Mouse (Mus musculus) spleen, adult 2 months (tissue): ENCODE data around the gene Lim2. TPM values are rescaled to one million over a fixed set of nuclear protein-coding genes. Genes with fewer than 3 reads are reported as not detected.

Source experiments
- DNase-seq, 2 experiments: peaks; one replicate each; pipeline versions ENCODE4 v3.0.0 to v3.0.0-alpha.2; 2012 to 2021; ENCODE audit warnings: low spot score in 2 of 2, low read depth in 1 of 2
- H3K27ac ChIP-seq: fragments of 200-500 bp; 2 replicates; pipeline ENCODE4 v1.5.1; 2012; ENCODE audit warnings: low read length, inconsistent platforms; ENCODE audit not compliant: insufficient read depth
- H3K27me3 ChIP-seq: fragments of 200-500 bp; 2 replicates; pipeline ENCODE4 v1.6.1; 2012; ENCODE audit warnings: mild to moderate bottlenecking, moderate library complexity, low read length, inconsistent platforms; ENCODE audit not compliant: control insufficient read depth, insufficient read depth
- H3K36me3 ChIP-seq: fragments of 200-500 bp; 2 replicates; pipeline ENCODE4 v1.6.1; 2012; ENCODE audit warnings: mild to moderate bottlenecking, low read length, inconsistent platforms; ENCODE audit not compliant: control insufficient read depth, insufficient read depth
- H3K4me1 ChIP-seq: fragments of 200-500 bp; 2 replicates; pipeline ENCODE4 v1.6.1; 2011; ENCODE audit warnings: inconsistent platforms; ENCODE audit not compliant: control insufficient read depth, insufficient read depth, insufficient read length
- H3K4me3 ChIP-seq: fragments of 200-500 bp; 2 replicates; pipeline ENCODE4 v1.5.1; 2011; ENCODE audit warnings: mild to moderate bottlenecking, inconsistent platforms; ENCODE audit not compliant: insufficient read depth, insufficient read length; ENCODE audit errors: extremely low read depth
- CTCF ChIP-seq: fragments of 200-500 bp; IDR thresholded peaks from 2 replicates; pipeline ENCODE4 v1.5.1; 2011; ENCODE audit warnings: mild to moderate bottlenecking, inconsistent platforms; ENCODE audit not compliant: insufficient read depth, insufficient read length, insufficient replicate concordance; ENCODE audit errors: extremely low read depth
- POLR2A ChIP-seq: fragments of 200-500 bp; IDR thresholded peaks from 2 replicates; pipeline ENCODE4 v1.6.1; 2011; ENCODE audit warnings: low read depth, low read length, inconsistent platforms
- WGBS: fragments of 180-500 bp; shearing (Covaris S2); methylation state at CpG from one replicate; pipeline ENCODE4 v1.1.7; 2018; 5-methylcytosine and 5-hydroxymethylcytosine counted together
- polyA plus RNA-seq: library from polyadenylated mRNA; depleted of rRNA; stranded (reverse); fragments of >200 nt; gene quantifications from 2 replicates; pipeline ENCODE4 v1.2.3, GENCODE M21; 2012; rRNA removed

The Lim2 gene
- 0.12 and 0.18 TPM in 2 replicates for polyA plus RNA-seq

DNA sequence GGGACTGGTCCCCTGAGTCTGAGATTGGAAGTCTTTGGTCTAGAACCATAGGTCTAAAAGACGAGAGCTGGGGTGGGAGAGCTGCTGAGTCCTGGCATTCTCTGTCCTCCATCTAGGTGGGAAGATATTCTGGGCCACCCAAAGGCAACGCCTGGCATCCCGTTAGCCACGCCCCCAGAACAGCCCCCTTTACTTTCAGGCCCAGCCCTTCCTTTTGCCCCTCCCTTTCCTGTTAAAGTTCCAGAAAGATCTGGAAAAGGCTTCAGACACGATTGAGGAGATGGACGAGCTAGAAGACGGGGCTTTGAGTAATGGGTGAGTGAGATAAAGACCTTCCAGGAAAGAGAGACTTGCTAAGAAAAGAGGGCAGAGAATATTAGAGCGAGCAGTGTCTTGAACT lies at the start of gene Lim2:
TSS of gene Lim2 (plus strand) at position 265 of the 400 bp plus-strand sequence.
- 83% methylated on average over 8 of the region's 8 CpGs for whole genome bisulfite sequencing
- DNase-seq: no peak
- H3K27me3 ChIP-seq: no peaks in the 10 kb centered on the region
- no peak within 1 kb of the TSS for H3K4me3 ChIP-seq
- no peaks in the 10 kb centered on the region for H3K36me3 ChIP-seq
- TF ChIP-seq CTCF: no peak
- TF ChIP-seq POLR2A: no peak
- H3K27ac ChIP-seq: no peak within 1 kb of the TSS
- H3K4me1 ChIP-seq: peaks cover 4% of the 10 kb centered on the region; the same call in 1 of the 2 replicates

DNA sequence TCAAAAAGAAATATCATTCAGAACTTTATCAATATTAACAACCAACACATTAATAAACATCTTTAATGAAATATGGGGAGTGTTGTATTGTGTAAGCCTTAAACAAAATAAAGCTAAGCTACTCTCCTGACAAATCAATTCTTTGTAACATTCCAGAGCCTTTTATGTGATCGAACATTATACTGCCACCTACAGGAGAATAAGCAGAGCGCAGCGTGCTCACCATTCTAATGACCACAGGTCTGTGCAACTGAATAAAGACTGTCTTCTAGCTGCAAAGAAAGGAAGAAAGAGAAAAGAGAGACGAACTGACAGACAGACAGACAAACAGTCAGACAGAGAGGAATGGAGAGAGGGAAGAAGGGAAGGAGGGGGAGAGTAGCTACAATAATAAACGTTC lies 49.2 kb upstream of the Lim2 start:
- no peaks in the 10 kb centered on the region for H3K4me1 ChIP-seq
- WGBS: 14% methylated on average over 5 of the region's 5 CpGs
- peak; percentile 13 to 15 for DNase-seq
- no peak overlapping the region for H3K27ac ChIP-seq
- no peaks in the 10 kb centered on the region for H3K36me3 ChIP-seq
- TF ChIP-seq POLR2A (no peak), CTCF (peak; percentile 37; the same call in 1 of the 2 replicates)
- no peak overlapping the region for H3K4me3 ChIP-seq
- no peaks in the 10 kb centered on the region for H3K27me3 ChIP-seq

DNA sequence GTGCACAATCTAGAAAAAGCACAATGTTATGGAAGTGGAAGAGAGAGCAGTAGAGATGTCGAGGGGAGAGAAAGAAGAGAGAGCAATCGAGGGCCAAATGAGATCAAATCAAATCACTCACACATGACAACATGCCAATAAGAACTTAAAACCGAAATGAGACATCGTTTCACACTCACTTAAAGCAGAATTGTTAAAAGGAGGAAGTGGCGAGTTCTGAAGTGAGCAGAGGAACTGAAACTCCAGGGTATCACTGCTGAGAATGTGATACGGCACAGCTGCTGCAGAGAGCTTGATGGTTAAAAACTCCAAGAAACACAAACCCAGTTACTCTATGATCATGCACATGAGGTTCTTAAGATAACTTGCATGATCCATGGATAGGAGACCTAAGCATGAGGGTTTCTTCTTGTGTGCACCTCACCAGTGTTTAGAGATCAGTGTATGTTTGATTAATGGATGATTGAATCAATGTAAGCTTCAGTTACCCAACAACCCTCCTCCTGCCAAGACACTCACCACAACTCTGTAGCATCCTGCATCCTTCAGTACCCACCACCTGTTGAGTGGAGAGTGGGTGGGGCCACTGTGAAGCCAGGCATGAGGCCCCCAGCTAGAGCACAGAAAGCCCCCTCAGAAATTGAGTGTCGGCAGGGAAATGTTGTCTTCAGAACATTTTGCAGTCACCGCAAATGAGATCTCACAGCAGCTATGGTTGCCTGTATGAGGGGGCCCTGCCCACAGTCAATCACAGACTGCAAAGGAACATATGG lies 34.9 kb upstream of the Lim2 start:
- peaks cover 21% of the 10 kb centered on the region; the same call in 1 of the 2 replicates for H3K4me1 ChIP-seq
- 14% methylated on average over 8 of the region's 8 CpGs for WGBS
- H3K27ac ChIP-seq: peak overlapping the region; percentile 82
- DNase-seq: peak; percentile 57 to 69
- no peak overlapping the region for H3K4me3 ChIP-seq
- H3K27me3 ChIP-seq: no peaks in the 10 kb centered on the region
- no peaks in the 10 kb centered on the region for H3K36me3 ChIP-seq
- TF ChIP-seq CTCF: no peak

DNA sequence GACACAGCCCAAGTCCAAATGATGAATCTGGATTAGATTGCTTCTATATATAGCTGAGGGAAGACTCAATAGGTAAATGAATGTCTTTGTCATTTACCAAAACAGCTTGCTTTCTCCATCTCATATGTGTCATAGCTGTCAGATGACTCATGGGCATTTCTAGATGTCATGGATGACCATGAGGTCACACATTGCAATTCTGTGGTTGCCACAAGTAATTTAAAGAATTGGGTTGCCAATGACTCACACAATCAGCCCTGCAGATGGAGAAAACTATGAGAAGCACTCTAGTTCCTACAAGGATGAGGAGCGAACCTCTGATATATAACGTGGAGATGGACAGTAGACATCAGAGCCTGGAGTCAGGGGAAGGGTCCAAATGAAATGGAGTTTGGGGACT lies 28.0 kb upstream of the Lim2 start:
- H3K36me3 ChIP-seq: no peaks in the 10 kb centered on the region
- TF ChIP-seq CTCF: no peak
- TF ChIP-seq POLR2A: no peak
- H3K27me3 ChIP-seq: no peaks in the 10 kb centered on the region
- H3K4me3 ChIP-seq: no peak overlapping the region
- no peak overlapping the region for H3K27ac ChIP-seq
- WGBS: 91% methylated on average over 2 of the region's 2 CpGs
- DNase-seq: no peak
- H3K4me1 ChIP-seq: peaks cover 5% of the 10 kb centered on the region; the same call in 1 of the 2 replicates

DNA sequence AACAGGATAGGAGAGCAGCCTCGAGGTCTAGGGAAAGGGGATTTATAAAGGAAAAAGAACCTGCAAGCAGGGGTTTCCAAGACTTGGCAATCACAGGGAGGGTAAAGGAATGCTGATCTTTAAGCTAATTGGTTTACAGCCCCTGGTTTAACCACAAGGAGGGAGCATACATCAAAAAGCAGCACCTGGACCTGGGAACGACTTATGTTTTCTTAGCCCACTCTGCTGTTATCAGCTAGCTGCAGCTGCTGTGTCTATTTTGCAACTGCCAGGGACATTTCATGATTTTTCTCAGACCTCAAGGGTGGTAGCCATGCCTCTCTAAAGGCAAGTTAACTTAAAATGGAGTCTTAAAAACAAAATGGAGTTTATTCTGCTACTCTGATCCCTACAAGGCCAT lies 24.8 kb upstream of the Lim2 start:
- Histone ChIP-seq H3K4me3 (no peak overlapping the region), H3K27me3 (no peaks in the 10 kb centered on the region), H3K27ac (no peak overlapping the region), H3K36me3 (no peaks in the 10 kb centered on the region), H3K4me1 (no peaks in the 10 kb centered on the region; the same call in 1 of the 2 replicates)
- no peak for DNase-seq
- TF ChIP-seq CTCF: no peak
- TF ChIP-seq POLR2A: no peak
- 46% methylated on average over 2 of the region's 2 CpGs for WGBS

DNA sequence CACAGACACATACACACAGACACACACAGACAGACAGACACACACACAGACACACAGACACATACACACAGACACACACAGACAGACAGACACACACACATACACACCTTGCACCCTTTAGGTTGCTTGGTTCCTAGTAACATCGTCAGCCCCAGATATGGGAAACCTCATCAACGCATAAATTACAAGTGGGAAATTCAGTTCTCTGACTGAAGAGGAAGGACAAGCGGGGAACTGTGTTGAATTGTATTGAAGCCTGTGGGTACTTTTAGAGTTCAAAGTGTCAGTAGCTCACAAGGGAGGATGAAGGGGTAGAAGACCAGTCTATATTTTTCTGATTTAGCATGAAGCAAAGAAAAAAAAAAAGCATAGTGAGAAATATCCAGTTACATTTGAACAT lies 19.9 kb upstream of the Lim2 start:
- H3K4me1 ChIP-seq: peaks cover 4% of the 10 kb centered on the region; the same call in 1 of the 2 replicates
- H3K4me3 ChIP-seq: peak overlapping the region; percentile 20; the same call in 1 of the 2 replicates
- H3K27ac ChIP-seq: peak overlapping the region; percentile 85
- TF ChIP-seq POLR2A (no peak), CTCF (no peak)
- no peaks in the 10 kb centered on the region for H3K27me3 ChIP-seq
- peak in 1 of 2 experiments; percentile 32 for DNase-seq
- peaks cover 6% of the 10 kb centered on the region; the same call in 1 of the 2 replicates for H3K36me3 ChIP-seq
- 19% methylated on average over 3 of the region's 3 CpGs for WGBS

DNA sequence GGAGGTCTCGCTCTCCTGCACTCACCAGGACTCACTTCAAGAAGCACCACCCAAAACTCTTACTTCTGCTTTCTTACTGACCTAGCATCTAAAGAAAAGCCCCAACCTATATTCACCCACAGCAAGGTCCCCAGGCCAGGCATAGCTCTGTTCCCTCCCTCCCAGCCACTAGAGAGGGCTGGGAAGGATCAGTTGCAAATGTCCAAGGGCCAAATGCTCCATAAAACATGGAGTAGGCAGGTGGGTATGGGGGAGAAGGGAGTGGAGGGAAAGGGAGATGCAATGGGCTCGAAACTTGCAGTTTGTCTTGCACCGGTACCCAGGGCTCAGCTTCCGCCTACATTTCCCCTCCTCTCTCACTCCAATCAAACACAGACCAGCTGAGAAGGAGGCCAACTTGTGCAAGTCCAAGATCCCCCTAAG lies 19.3 kb upstream of the Lim2 start, which contains the start of gene Siglecg:
TSS of gene Siglecg (plus strand) at position 74 of the 423 bp plus-strand sequence.
- Histone ChIP-seq H3K36me3 (peaks cover 9% of the 10 kb centered on the region), H3K27me3 (no peaks in the 10 kb centered on the region), H3K27ac (peak within 1 kb of the TSS; percentile 94), H3K4me3 (peak within 1 kb of the TSS; percentile 92), H3K4me1 (peaks cover 4% of the 10 kb centered on the region; the same call in 1 of the 2 replicates)
- 26% methylated on average over 4 of the region's 4 CpGs for WGBS
- TF ChIP-seq POLR2A: no peak; the same call in 1 of the 2 replicates
- TF ChIP-seq CTCF: no peak
- peak; percentile 45 to 49 for DNase-seq
